Mouse (Mus musculus): ENCODE results near the gene Fam133b.

- TF ChIP-seq CTCF (IDR thresholded peaks at IDR 0.05; ENCODE audit: borderline replicate concordance, insufficient read depth, low read length): no peak
- no peak for TF ChIP-seq POLR2A (IDR thresholded peaks at IDR 0.05; ENCODE audit: low read depth, low read length)
Observed at GRCm38 (mm10) chr5:3554198-3554597, 10.6 kb downstream of the Fam133b start.
